Mouse (Mus musculus) right cerebral cortex, postnatal 36 days (tissue): ENCODE results near the gene Gdap1l1.
"Not testable (repeated sequence)": the region's sequence is repeated elsewhere in the genome, so short reads cannot be mapped to it uniquely, and the experiment has no call there.

ENCODE experiments used
- DNase-seq, 2 experiments: peaks; one replicate each; pipeline ENCODE4 v3.0.0; 2022; ENCODE audit warnings: low spot score in 2 of 2, mixed read lengths in 1 of 2

Gdap1l1 gene

GRCm38 (mm10) chr2:163422895-163423660 lies 15.2 kb upstream of the Gdap1l1 start:
- DNase-seq = no peak

- DNase-seq = no peak
Observed at GRCm38 (mm10) chr2:163424597-163424996, 13.7 kb upstream of the Gdap1l1 start, which contains the start of gene Oser1. Gene Oser1, minus strand, starts transcription at chr2:163424697.

GRCm38 (mm10) chr2:163428346-163429011 lies 9.8 kb upstream of the Gdap1l1 start:
- DNase-seq = no peak

- DNase-seq = no peak
Observed at GRCm38 (mm10) chr2:163431289-163431688, 7.0 kb upstream of the Gdap1l1 start.

GRCm38 (mm10) chr2:163433971-163434370 lies 4.3 kb upstream of the Gdap1l1 start:
- DNase-seq = no peak

- no peak for DNase-seq
Observed at GRCm38 (mm10) chr2:163437800-163438199, 476 bp upstream of the Gdap1l1 start.

GRCm38 (mm10) chr2:163438619-163439451 lies 559 bp downstream of the Gdap1l1 start:
- DNase-seq = no peak

- DNase-seq = no peak
Observed at GRCm38 (mm10) chr2:163439488-163439887, 1.2 kb downstream of the Gdap1l1 start.

- DNase-seq = no peak
Observed at GRCm38 (mm10) chr2:163443543-163443942, 5.3 kb downstream of the Gdap1l1 start.

GRCm38 (mm10) chr2:163444017-163444416 lies 5.7 kb downstream of the Gdap1l1 start:
- no peak for DNase-seq

GRCm38 (mm10) chr2:163447375-163447774 lies 9.1 kb downstream of the Gdap1l1 start:
- no peak for DNase-seq

GRCm38 (mm10) chr2:163449276-163449675 lies 11.0 kb downstream of the Gdap1l1 start:
- DNase-seq = no peak

GRCm38 (mm10) chr2:163450668-163451295 lies 12.5 kb downstream of the Gdap1l1 start:
- peak; percentile 40 to 43 for DNase-seq

- no peak for DNase-seq
Observed at GRCm38 (mm10) chr2:163452738-163453137, 14.5 kb downstream of the Gdap1l1 start.

GRCm38 (mm10) chr2:163453378-163453777 lies 15.1 kb downstream of the Gdap1l1 start:
- no peak for DNase-seq

- no peak for DNase-seq
Observed at GRCm38 (mm10) chr2:163458539-163459265, 20.4 kb downstream of the Gdap1l1 start.

GRCm38 (mm10) chr2:163459380-163459779 lies 21.1 kb downstream of the Gdap1l1 start:
- no peak for DNase-seq

- DNase-seq = no peak
Observed at GRCm38 (mm10) chr2:163460622-163461021, 22.3 kb downstream of the Gdap1l1 start.

- not testable (repeated sequence) for DNase-seq
Observed at GRCm38 (mm10) chr2:163461307-163461706, 23.0 kb downstream of the Gdap1l1 start.

- DNase-seq = no peak
Observed at GRCm38 (mm10) chr2:163462386-163462785, 24.1 kb downstream of the Gdap1l1 start.

GRCm38 (mm10) chr2:163462801-163463200 lies 24.5 kb downstream of the Gdap1l1 start:
- DNase-seq = no peak
